Mouse (Mus musculus) spleen, adult 2 months (tissue): Measurements from ENCODE around the gene Elf2.
A peak's percentile ranks its signal among the peaks of the same experiment; 100 is the strongest.

Source experiments
- CTCF ChIP-seq: fragments of 200-500 bp; IDR thresholded peaks from 2 replicates; pipeline ENCODE4 v1.5.1; 2011; ENCODE audit warnings: mild to moderate bottlenecking, inconsistent platforms; ENCODE audit not compliant: insufficient read depth, insufficient read length, insufficient replicate concordance; ENCODE audit errors: extremely low read depth
- POLR2A ChIP-seq: fragments of 200-500 bp; IDR thresholded peaks from 2 replicates; pipeline ENCODE4 v1.6.1; 2011; ENCODE audit warnings: low read depth, low read length, inconsistent platforms

GRCm38 (mm10) chr3:51276421-51277111, 63.9 kb downstream of the Elf2 start:
- no peak for TF ChIP-seq CTCF
- TF ChIP-seq POLR2A = peak; percentile 18; the same call in 1 of the 2 replicates
